Mouse (Mus musculus) NIH3T3 (cell line): Measurements from ENCODE around the gene Setd4.

ENCODE experiments used
- DNase-seq: peaks from one replicate; pipeline ENCODE4 v3.0.0-alpha.2; 2012; ENCODE audit warnings: low read depth

The Setd4 gene

DNA sequence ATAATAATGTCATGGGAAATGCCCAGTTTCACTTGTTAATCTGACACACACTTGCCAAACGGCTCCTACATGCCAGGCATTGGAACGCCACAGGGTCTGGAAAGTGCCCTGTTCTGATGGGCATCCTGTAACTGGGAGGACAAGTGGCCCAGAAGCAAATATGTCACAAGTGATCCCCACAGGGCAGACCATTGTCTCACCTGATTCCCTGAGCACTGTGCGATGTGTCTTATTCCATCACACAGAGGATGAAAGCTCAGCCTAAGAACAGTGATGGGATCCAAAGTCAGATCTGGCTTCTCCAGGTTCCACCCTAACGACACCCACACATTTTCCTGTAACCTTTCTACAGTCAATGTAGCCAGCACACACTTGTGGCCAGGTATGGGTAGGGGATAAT lies 58.9 kb downstream of the Setd4 start:
- DNase-seq, result no peak

DNA sequence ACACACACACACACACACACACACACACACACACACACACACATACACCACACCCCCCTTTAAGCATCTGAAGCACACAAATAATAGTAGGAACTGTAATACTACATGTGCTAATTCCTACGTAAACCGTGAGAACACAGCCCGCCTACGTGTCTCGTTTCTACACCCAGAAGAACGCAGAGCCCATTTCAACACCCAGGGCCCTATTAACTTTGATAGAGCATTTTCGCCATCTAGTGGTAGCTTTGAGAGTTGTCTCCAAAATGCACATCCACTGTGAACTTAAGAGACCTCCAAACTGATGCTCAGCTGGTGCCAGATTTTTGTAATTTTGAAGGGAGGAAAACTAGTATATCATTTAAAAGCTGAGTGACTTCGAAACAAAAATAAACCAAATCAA lies 60.2 kb downstream of the Setd4 start:
- DNase-seq, result peak; percentile 87

DNA sequence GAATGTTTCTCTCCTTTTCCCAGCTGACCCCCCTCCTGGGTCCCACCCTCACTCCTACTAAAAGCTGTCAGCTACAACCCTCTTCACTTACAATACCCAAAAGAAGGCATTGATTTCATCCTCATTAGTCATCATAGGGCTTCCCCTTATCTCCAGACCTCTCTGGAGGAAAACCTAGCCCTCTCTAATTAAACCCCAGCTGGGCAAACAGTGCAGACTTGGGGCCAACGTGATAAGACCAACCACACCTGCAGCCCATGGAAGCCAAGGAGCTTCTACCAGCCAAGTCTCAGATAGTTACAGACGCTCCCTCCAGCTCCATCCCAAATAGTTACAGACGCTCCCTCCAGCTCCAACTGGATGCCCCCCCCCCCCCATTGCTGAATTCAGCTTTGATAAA lies 64.0 kb downstream of the Setd4 start:
- DNase-seq, result no peak

DNA sequence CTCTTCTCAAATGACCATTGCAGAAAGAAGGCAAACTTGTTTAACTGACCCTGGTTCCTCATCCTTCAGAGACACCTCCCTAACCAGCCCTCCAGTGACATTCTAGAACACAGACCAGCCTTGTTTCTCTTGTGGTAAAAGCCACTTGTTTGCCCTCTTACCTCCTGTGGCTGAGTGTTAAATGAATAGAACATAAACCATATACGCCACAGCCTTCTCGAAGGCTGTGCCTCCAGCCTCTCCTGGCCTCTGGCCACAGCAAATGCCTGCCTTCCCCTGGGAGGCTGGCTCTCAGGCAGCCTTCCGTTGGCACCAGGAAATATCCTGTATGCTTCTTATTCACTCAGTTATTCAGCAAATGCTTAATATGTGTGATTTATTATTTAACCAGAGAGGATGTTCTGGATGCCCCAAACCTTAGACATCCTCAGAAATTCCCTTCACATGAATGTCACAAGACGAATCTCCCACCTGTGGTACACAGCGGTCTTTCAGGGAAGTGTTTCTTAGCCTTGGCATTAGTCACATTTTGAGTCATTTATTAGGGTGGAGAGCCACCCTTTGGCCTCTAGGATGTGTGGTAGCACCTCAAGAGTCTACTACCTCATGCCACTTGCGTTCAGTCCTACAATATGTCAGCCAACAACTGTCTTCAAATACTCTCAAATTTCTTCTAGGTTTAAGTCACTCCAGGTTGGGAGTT lies 68.6 kb downstream of the Setd4 start:
- DNase-seq, result peak; percentile 33
